Comparison of ENCODE assay signal across 27 mouse cellular contexts in genomic region chr6:89953556-89953955, GRCm38 (mm10). TPM values are rescaled to one million over a fixed set of nuclear protein-coding genes. Genes with fewer than 3 reads are reported as not detected.
"Had no signal": no experiment of that assay in that cellular context is flagged by ENCODE, and none has a peak within 500 bp of the region (broad histone marks: within the 10 kb centered on the region; RNA-seq: fewer than 3 reads in every experiment).

No protein-coding gene starts in this region.

- H3K4me3 ChIP-seq: lung, embryonic 15.5 days; megakaryocyte, embryonic 14.5 days; midbrain, embryonic 13.5 days; midbrain, embryonic 15.5 days; neural tube, embryonic 12.5 days had no signal

- H3K27me3 ChIP-seq: lung, embryonic 15.5 days; megakaryocyte, embryonic 14.5 days; midbrain, embryonic 13.5 days; midbrain, embryonic 15.5 days; neural tube, embryonic 12.5 days had no signal

- DNase-seq: liver, postnatal 0 days; lung, adult 2 months; lung, postnatal 14 days; lung, postnatal 36 days; right cerebral cortex, postnatal 25 days; right cerebral cortex, postnatal 4 days; spleen, adult 18-20 months; thymus, adult 18-20 months; thymus, postnatal 14 days; thymus, postnatal 36 days had no signal

- H3K36me3 ChIP-seq: lung, embryonic 15.5 days; midbrain, embryonic 13.5 days; midbrain, embryonic 15.5 days; neural tube, embryonic 12.5 days had no signal

- H3K4me2 ChIP-seq: lung, embryonic 15.5 days; midbrain, embryonic 11.5 days; midbrain, embryonic 13.5 days; midbrain, embryonic 15.5 days; neural tube, embryonic 12.5 days had no signal

- H3K9me3 ChIP-seq: lung, embryonic 15.5 days; midbrain, embryonic 15.5 days had no signal

- H3K4me1 ChIP-seq: lung, embryonic 15.5 days; megakaryocyte, embryonic 14.5 days; midbrain, embryonic 13.5 days; midbrain, embryonic 15.5 days; neural tube, embryonic 12.5 days had no signal

- ATAC-seq: liver, postnatal 0 days; lung, postnatal 0 days; midbrain, embryonic 13.5 days; midbrain, embryonic 15.5 days had no signal

- H3K9ac ChIP-seq: liver, postnatal 0 days; lung, embryonic 15.5 days; midbrain, embryonic 13.5 days; midbrain, embryonic 15.5 days; neural tube, embryonic 12.5 days had no signal

- H3K27ac ChIP-seq: lung, embryonic 15.5 days; macrophage; midbrain, embryonic 13.5 days; midbrain, embryonic 15.5 days; neural tube, embryonic 12.5 days had no signal

RNA-seq across cellular contexts. Expression of gene Vmn1r45, which starts 13.2 kb away (rescaled TPM):
- total RNA-seq: megakaryocyte progenitor cell, adult 5-6 weeks; midbrain, postnatal 0 days; monocyte, adult 5-6 weeks; neutrophil, adult 5-6 weeks had no signal
- polyA plus RNA-seq: liver, postnatal 0 days; lung, adult 2 months; lung, embryonic 15.5 days; lung, postnatal 0 days; macrophage; midbrain, embryonic 11.5 days; midbrain, embryonic 13.5 days; midbrain, embryonic 15.5 days; neural tube, embryonic 12.5 days; neural tube, embryonic 14.5 days; small intestine, adult 2 months; stomach, embryonic 14.5 days; stomach, embryonic 16.5 days; thymus, postnatal 0 days had no signal

RNA-seq across cellular contexts. Expression of gene Vmn1r46, which starts 15.6 kb away (rescaled TPM):
- total RNA-seq: megakaryocyte progenitor cell, adult 5-6 weeks; midbrain, postnatal 0 days; monocyte, adult 5-6 weeks had no signal
- polyA plus RNA-seq: liver, postnatal 0 days; lung, adult 2 months; lung, embryonic 15.5 days; lung, postnatal 0 days; macrophage; midbrain, embryonic 11.5 days; midbrain, embryonic 13.5 days; midbrain, embryonic 15.5 days; midbrain, postnatal 0 days; neural tube, embryonic 12.5 days; neural tube, embryonic 14.5 days; small intestine, adult 2 months; stomach, embryonic 14.5 days; stomach, embryonic 16.5 days; thymus, postnatal 0 days had no signal
